Mouse (Mus musculus) heart, embryonic 14.5 days (tissue): ENCODE results near the gene Dmrt1. TPM values are rescaled to one million over a fixed set of nuclear protein-coding genes. Genes with fewer than 3 reads are reported as not detected.

Experiments used
- ATAC-seq: fragments of 200-750 bp; cut with Nextera tagmentation; 2 replicates; pipeline ENCODE4 v1.8.0; 2017; ENCODE audit warnings: low read depth, moderate TSS enrichment; ENCODE audit not compliant: insufficient number of reproducible peaks, insufficient read depth, low FRiP score
- H3K27ac ChIP-seq, 2 experiments: fragments of 200-500 bp in 1 of 2; fragments of 300-500 bp in 1 of 2; sonication (generic) in 1 of 2; replicated peaks in 1 of 2; 2 replicates each; pipeline ENCODE4 v1.5.1; 2012 to 2014; ENCODE audit warnings: low read depth in 2 of 2, low read length in 2 of 2, control low read depth in 1 of 2, mild to moderate bottlenecking in 1 of 2, mixed read lengths in 1 of 2; ENCODE audit not compliant: control insufficient read depth in 1 of 2, insufficient read depth in 1 of 2
- H3K27me3 ChIP-seq: fragments of 300-500 bp; sonication (generic); 2 replicates; pipeline ENCODE4 v1.6.1; 2014; ENCODE audit warnings: mild to moderate bottlenecking, low read length, control low read depth; ENCODE audit not compliant: control insufficient read depth, insufficient read depth
- H3K36me3 ChIP-seq: fragments of 300-500 bp; sonication (generic); 2 replicates; pipeline ENCODE4 v1.6.1; 2014; ENCODE audit warnings: mild to moderate bottlenecking, control low read depth, low read length, mixed read lengths; ENCODE audit not compliant: control insufficient read depth, insufficient read depth
- H3K4me1 ChIP-seq, 2 experiments: fragments of 200-500 bp in 1 of 2; fragments of 300-500 bp in 1 of 2; sonication (generic) in 1 of 2; 2 replicates each; pipeline ENCODE4 v1.6.1; 2012 to 2014; ENCODE audit warnings: low read length in 2 of 2, control low read depth in 1 of 2, mixed read lengths in 1 of 2; ENCODE audit not compliant: control insufficient read depth in 2 of 2, insufficient read depth in 2 of 2
- H3K4me2 ChIP-seq: fragments of 300-500 bp; sonication (generic); 2 replicates; pipeline ENCODE4 v1.6.1; 2014; ENCODE audit warnings: mild to moderate bottlenecking, low read length
- H3K4me3 ChIP-seq, 2 experiments: fragments of 200-500 bp in 1 of 2; fragments of 300-500 bp in 1 of 2; sonication (generic) in 1 of 2; 2 replicates each; pipeline ENCODE4 v1.5.1; 2012 to 2014; ENCODE audit warnings: low read length in 2 of 2, mild to moderate bottlenecking in 2 of 2, control low read depth in 1 of 2, low read depth in 1 of 2, moderate library complexity in 1 of 2; ENCODE audit not compliant: control insufficient read depth in 1 of 2, insufficient read depth in 1 of 2
- H3K9ac ChIP-seq: fragments of 300-500 bp; sonication (generic); 2 replicates; pipeline ENCODE4 v1.6.1; 2014; ENCODE audit warnings: mild to moderate bottlenecking, low read length
- H3K9me3 ChIP-seq: fragments of 300-500 bp; sonication (generic); 2 replicates; pipeline ENCODE4 v1.6.1; 2016; ENCODE audit warnings: low read length, control low read depth; ENCODE audit not compliant: control insufficient read depth
- WGBS: fragments of 180-500 bp; shearing (Covaris S2); extraction: QIAGEN DNeasy Blood & Tissue Kit; methylation state at CpG from one replicate; pipeline ENCODE4 v1.1.7; 2014; 5-methylcytosine and 5-hydroxymethylcytosine counted together
- polyA plus RNA-seq: library from polyadenylated mRNA; unstranded; fragments of >200 nt; fragmentation: Nextera tagmentation; extraction: Ambion mirVana; gene quantifications from 2 replicates; pipeline ENCODE4 v1.2.1, GENCODE M21; 2014

Gene Dmrt1
- polyA plus RNA-seq, 1 experiment from 2014 or later, result not detected

GRCm38 (mm10) chr19:25525726-25526125, 20.3 kb downstream of the Dmrt1 start:
- ATAC-seq, result no peak
- WGBS, result 94% methylated on average over 20 of the region's 20 CpGs
- no peak overlapping the region for H3K4me2 ChIP-seq

GRCm38 (mm10) chr19:25529673-25530072, 24.3 kb downstream of the Dmrt1 start:
- Histone ChIP-seq H3K9ac (no peak overlapping the region), H3K27ac (no peak overlapping the region), H3K4me3 (no peak overlapping the region), H3K4me1 (peaks cover 0 to 2% of the 10 kb centered on the region in 2 experiments; a peak in 1 of 4 replicates), H3K36me3 (no peaks in the 10 kb centered on the region), H3K9me3 (peaks cover 8% of the 10 kb centered on the region; the same call in 1 of the 2 replicates), H3K27me3 (no peaks in the 10 kb centered on the region), H3K4me2 (no peak overlapping the region)
- 78% methylated on average over 12 of the region's 12 CpGs for WGBS
- ATAC-seq, result no peak

More at GRCm38 (mm10) chr19:25525726-25526125, 20.3 kb downstream of the Dmrt1 start:
- H3K27me3 ChIP-seq, result no peaks in the 10 kb centered on the region
- no peaks in the 10 kb centered on the region for H3K9me3 ChIP-seq
- H3K9ac ChIP-seq, result no peak overlapping the region
- no peaks in the 10 kb centered on the region for H3K36me3 ChIP-seq
- peaks cover 0 to 2% of the 10 kb centered on the region in 2 experiments; a peak in 1 of 4 replicates for H3K4me1 ChIP-seq
- no peak overlapping the region for H3K27ac ChIP-seq
- no peak overlapping the region for H3K4me3 ChIP-seq

- no peaks in the 10 kb centered on the region for H3K4me1 ChIP-seq
- no peak for ATAC-seq
- H3K9ac ChIP-seq, result no peak overlapping the region
- H3K27ac ChIP-seq, result no peak overlapping the region
- peaks cover 17% of the 10 kb centered on the region for H3K27me3 ChIP-seq
- H3K36me3 ChIP-seq, result no peaks in the 10 kb centered on the region
- no peaks in the 10 kb centered on the region for H3K9me3 ChIP-seq
- 31% methylated on average over 13 of the region's 13 CpGs for WGBS
- no peak overlapping the region for H3K4me3 ChIP-seq
- no peak overlapping the region for H3K4me2 ChIP-seq
Measured at GRCm38 (mm10) chr19:25545714-25546340, 40.4 kb downstream of the Dmrt1 start.

- Histone ChIP-seq H3K27ac (no peak overlapping the region), H3K36me3 (no peaks in the 10 kb centered on the region), H3K4me1 (no peaks in the 10 kb centered on the region), H3K9me3 (no peaks in the 10 kb centered on the region), H3K4me2 (no peak overlapping the region), H3K4me3 (no peak overlapping the region), H3K27me3 (peaks cover 17% of the 10 kb centered on the region), H3K9ac (no peak overlapping the region)
- 75% methylated on average over 9 of the region's 9 CpGs for WGBS
- ATAC-seq, result no peak
Measured at GRCm38 (mm10) chr19:25547086-25547643, 41.7 kb downstream of the Dmrt1 start.

- Histone ChIP-seq H3K9ac (no peak overlapping the region), H3K27me3 (peaks cover 14% of the 10 kb centered on the region), H3K27ac (no peak overlapping the region), H3K4me2 (no peak overlapping the region), H3K36me3 (no peaks in the 10 kb centered on the region), H3K9me3 (no peaks in the 10 kb centered on the region), H3K4me3 (no peak overlapping the region), H3K4me1 (no peaks in the 10 kb centered on the region)
- no peak for ATAC-seq
- WGBS, result 39% methylated on average over 5 of the region's 5 CpGs
Measured at GRCm38 (mm10) chr19:25550346-25550745, 44.9 kb downstream of the Dmrt1 start.

- no peak overlapping the region for H3K9ac ChIP-seq
- H3K9me3 ChIP-seq, result no peaks in the 10 kb centered on the region
- no peak overlapping the region for H3K4me3 ChIP-seq
- H3K4me2 ChIP-seq, result no peak overlapping the region
- no peaks in the 10 kb centered on the region for H3K36me3 ChIP-seq
- no peaks in the 10 kb centered on the region for H3K4me1 ChIP-seq
- 57% methylated on average over 5 of the region's 5 CpGs for WGBS
- H3K27me3 ChIP-seq, result peaks cover 16% of the 10 kb centered on the region
- H3K27ac ChIP-seq, result no peak overlapping the region
- no peak for ATAC-seq
Measured at GRCm38 (mm10) chr19:25551053-25551452, 45.6 kb downstream of the Dmrt1 start.

- 0 out of 2 replicates have a peak, but pooled peaks cover 3% of the 10 kb centered on the region for H3K9me3 ChIP-seq
- H3K27me3 ChIP-seq, result peaks cover 8% of the 10 kb centered on the region; the same call in 1 of the 2 replicates
- no peaks in the 10 kb centered on the region for H3K36me3 ChIP-seq
- no peak overlapping the region for H3K27ac ChIP-seq
- H3K4me3 ChIP-seq, result no peak overlapping the region
- no peak overlapping the region for H3K4me2 ChIP-seq
- H3K4me1 ChIP-seq, result no peaks in the 10 kb centered on the region; a peak in 1 of 4 replicates
- no peak for ATAC-seq
- 68% methylated on average over 12 of the region's 12 CpGs for WGBS
- H3K9ac ChIP-seq, result no peak overlapping the region
Measured at GRCm38 (mm10) chr19:25564430-25564829, 59.0 kb downstream of the Dmrt1 start.
